Mouse (Mus musculus): ENCODE data around the gene Resf1. TPM values are rescaled to one million over a fixed set of nuclear protein-coding genes. Genes with fewer than 3 reads are reported as not detected.
A peak's percentile ranks its signal among the peaks of the same experiment; 100 is the strongest.
"Not testable (repeated sequence)": the region's sequence is repeated elsewhere in the genome, so short reads cannot be mapped to it uniquely, and the experiment has no call there.

Gene Resf1
- polyA plus RNA-seq (2016; fragmentation: Nextera tagmentation; extraction: Ambion mirVana), result 50.8 and 55.2 TPM in 2 replicates

- WGBS, result 4% methylated on average over 61 of the region's 61 CpGs
- Histone ChIP-seq H3K9me3 (no peaks in the 10 kb centered on the region), H3K9ac (peak within 1 kb of the TSS; percentile 95), H3K4me3 (peak within 1 kb of the TSS; percentile 83), H3K36me3 (peaks cover 18% of the 10 kb centered on the region; the same call in 1 of the 2 replicates), H3K4me2 (replicated peaks) (peak within 1 kb of the TSS; percentile 56), H3K27me3 (no peaks in the 10 kb centered on the region), H3K27ac (peak within 1 kb of the TSS; percentile 98), H3K4me1 (peaks cover 13% of the 10 kb centered on the region)
- peak; percentile 100 for ATAC-seq (ENCODE audit: insufficient number of reproducible peaks, insufficient read depth, low FRiP score, low TSS enrichment)
Measured at GRCm38 (mm10) chr6:149308956-149309932, at the start of gene Resf1. TSS of gene Resf1 (plus strand) at chr6:149309414.

GRCm38 (mm10) chr6:149260801-149261239, 48.4 kb upstream of the Resf1 start:
- ATAC-seq (ENCODE audit: insufficient number of reproducible peaks, insufficient read depth, low FRiP score, low TSS enrichment), result no peak
- 74% methylated on average over 3 of the region's 3 CpGs for WGBS
- Histone ChIP-seq H3K4me1 (no peaks in the 10 kb centered on the region), H3K4me3 (no peak overlapping the region), H3K27ac (no peak overlapping the region), H3K9ac (no peak overlapping the region), H3K4me2 (replicated peaks) (no peak overlapping the region), H3K9me3 (no peaks in the 10 kb centered on the region), H3K27me3 (no peaks in the 10 kb centered on the region), H3K36me3 (no peaks in the 10 kb centered on the region)

DNA sequence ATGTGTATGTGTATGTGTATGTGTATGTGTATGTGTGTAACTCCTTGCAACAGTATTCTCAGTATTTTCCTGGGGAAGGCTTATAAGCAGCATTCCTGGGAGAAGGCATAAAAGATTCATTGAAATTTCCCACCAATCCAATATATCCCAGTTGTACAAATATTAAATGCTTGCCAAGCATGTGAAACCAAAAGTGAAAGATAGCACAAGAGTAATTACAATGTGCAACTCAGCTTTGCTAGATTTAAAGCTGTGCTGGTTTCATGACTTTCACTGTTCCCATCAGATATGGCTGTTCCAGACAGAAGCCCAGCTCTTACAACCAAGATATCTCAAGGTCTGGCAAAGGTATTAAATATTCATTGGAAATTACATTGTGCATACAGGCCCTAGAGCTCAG, 41.3 kb upstream of the Resf1 start:
- H3K27ac ChIP-seq, result no peak overlapping the region
- no peak overlapping the region for H3K4me2 ChIP-seq (replicated peaks)
- H3K4me3 ChIP-seq, result no peak overlapping the region
- H3K27me3 ChIP-seq, result no peaks in the 10 kb centered on the region
- H3K9ac ChIP-seq, result no peak overlapping the region
- H3K4me1 ChIP-seq, result no peaks in the 10 kb centered on the region
- H3K36me3 ChIP-seq, result no peaks in the 10 kb centered on the region
- no peak for ATAC-seq (ENCODE audit: insufficient number of reproducible peaks, insufficient read depth, low FRiP score, low TSS enrichment)
- no peaks in the 10 kb centered on the region for H3K9me3 ChIP-seq

DNA sequence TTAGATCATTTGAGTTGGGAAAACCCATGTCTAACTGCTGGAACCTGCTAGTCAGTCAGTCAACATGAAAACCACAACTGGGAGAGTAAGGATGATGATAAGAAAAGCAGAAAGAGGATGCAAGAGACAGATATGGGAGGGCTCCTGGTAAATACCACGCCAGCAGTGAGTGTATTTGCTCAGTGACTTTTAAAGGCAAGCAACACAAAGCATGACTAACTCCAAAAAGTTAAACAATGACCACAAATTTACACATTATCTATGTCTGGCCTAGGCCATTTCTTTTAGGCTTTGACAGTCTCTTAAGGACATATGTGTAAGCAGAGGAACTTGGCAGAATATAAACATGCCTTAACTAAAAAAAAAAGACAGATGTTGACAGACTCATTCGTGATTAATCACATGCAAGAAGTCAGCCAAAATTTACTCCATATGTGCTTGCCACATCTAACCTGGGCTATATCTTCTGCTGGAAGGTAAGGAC, 30.9 kb upstream of the Resf1 start:
- Histone ChIP-seq H3K36me3 (no peaks in the 10 kb centered on the region), H3K9me3 (no peaks in the 10 kb centered on the region), H3K4me3 (no peak overlapping the region), H3K27ac (no peak overlapping the region), H3K27me3 (no peaks in the 10 kb centered on the region), H3K4me2 (replicated peaks) (no peak overlapping the region), H3K9ac (no peak overlapping the region), H3K4me1 (no peaks in the 10 kb centered on the region)
- WGBS, result 46% methylated on average over 2 of the region's 2 CpGs
- ATAC-seq (ENCODE audit: insufficient number of reproducible peaks, insufficient read depth, low FRiP score, low TSS enrichment), result no peak

DNA sequence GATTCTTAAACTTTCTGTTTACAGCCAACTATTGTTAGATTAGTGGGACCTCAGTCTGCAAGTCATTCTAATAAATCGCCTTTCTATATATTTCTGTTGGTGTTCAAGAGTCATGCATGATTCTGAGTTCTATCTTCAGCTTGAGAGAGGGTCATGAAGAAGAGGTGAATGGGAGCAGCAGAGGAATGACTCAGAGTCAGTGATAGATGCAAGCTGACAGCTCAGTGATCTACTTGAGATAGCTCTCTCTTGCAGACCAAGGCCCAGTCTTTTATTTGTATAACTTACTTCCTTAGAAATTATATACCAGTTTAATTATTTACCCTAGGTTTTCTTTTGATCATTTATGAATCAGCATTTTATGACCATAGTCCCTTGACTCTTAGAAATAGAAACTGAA, 30.3 kb upstream of the Resf1 start:
- Histone ChIP-seq H3K9me3 (no peaks in the 10 kb centered on the region), H3K9ac (no peak overlapping the region), H3K4me3 (no peak overlapping the region), H3K36me3 (no peaks in the 10 kb centered on the region), H3K4me2 (replicated peaks) (no peak overlapping the region), H3K4me1 (no peaks in the 10 kb centered on the region), H3K27me3 (no peaks in the 10 kb centered on the region), H3K27ac (no peak overlapping the region)
- no peak for ATAC-seq (ENCODE audit: insufficient number of reproducible peaks, insufficient read depth, low FRiP score, low TSS enrichment)
- WGBS, result 85% methylated on average over 1 of the region's 1 CpGs

- H3K4me3 ChIP-seq, result no peak overlapping the region
- no peak for ATAC-seq (ENCODE audit: insufficient number of reproducible peaks, insufficient read depth, low FRiP score, low TSS enrichment)
- H3K27me3 ChIP-seq, result no peaks in the 10 kb centered on the region
- H3K4me1 ChIP-seq, result no peaks in the 10 kb centered on the region
- H3K9me3 ChIP-seq, result no peaks in the 10 kb centered on the region
- no peak overlapping the region for H3K4me2 ChIP-seq (replicated peaks)
- H3K9ac ChIP-seq, result no peak overlapping the region
- H3K36me3 ChIP-seq, result no peaks in the 10 kb centered on the region
- no peak overlapping the region for H3K27ac ChIP-seq
Measured at GRCm38 (mm10) chr6:149280511-149280910, 28.7 kb upstream of the Resf1 start.

- H3K36me3 ChIP-seq; H3K27me3 ChIP-seq; H3K4me1 ChIP-seq; H3K4me2 ChIP-seq (replicated peaks); H3K4me3 ChIP-seq; H3K9ac ChIP-seq; H3K27ac ChIP-seq; ATAC-seq (ENCODE audit: insufficient number of reproducible peaks, insufficient read depth, low FRiP score, low TSS enrichment); H3K9me3 ChIP-seq: not testable (repeated sequence)
- 87% methylated on average over 9 of the region's 9 CpGs for WGBS
Measured at GRCm38 (mm10) chr6:149288190-149288589, 21.0 kb upstream of the Resf1 start.

DNA sequence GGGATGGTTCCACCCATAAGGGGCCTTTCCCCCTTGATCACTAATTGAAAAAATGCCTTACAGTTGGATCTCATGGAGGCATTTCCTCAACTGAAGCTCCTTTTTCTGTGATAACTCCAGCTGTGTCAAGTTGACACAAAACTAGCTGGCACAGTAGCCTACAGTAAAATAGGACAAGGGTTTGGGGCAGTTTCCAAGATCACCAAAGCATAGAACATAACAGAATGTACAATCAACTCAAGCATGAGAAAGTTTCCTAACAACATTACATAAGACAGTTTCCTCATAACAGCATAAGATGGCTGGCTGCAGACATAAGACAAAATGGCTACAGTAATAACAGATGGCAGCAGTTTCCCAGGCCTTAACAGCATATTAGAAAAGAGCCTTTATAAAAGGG, 6.0 kb upstream of the Resf1 start:
- H3K27ac ChIP-seq; ATAC-seq (ENCODE audit: insufficient number of reproducible peaks, insufficient read depth, low FRiP score, low TSS enrichment); H3K27me3 ChIP-seq; H3K4me3 ChIP-seq; H3K4me2 ChIP-seq (replicated peaks); H3K36me3 ChIP-seq; H3K4me1 ChIP-seq; H3K9me3 ChIP-seq; H3K9ac ChIP-seq: not testable (repeated sequence)

DNA sequence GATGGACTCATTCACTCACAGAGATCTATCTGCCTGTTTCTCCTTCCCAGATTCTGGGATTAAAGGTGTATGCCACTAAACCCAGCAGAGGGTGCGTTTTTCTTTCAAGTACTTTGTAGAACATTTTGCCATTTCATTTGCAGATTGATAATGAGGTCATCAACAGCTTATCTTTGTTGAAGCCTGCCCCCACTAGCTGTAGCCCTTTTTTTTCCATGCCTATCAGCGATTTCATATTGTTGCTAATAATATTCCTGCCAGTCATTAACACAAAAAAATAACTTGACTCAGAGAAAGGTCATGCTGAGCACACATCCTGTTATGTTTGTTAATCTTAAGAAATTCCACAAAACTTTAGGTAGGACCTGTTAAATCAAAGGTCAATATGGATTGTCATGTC, 2.1 kb upstream of the Resf1 start:
- H3K4me2 ChIP-seq (replicated peaks), result no peak overlapping the region

DNA sequence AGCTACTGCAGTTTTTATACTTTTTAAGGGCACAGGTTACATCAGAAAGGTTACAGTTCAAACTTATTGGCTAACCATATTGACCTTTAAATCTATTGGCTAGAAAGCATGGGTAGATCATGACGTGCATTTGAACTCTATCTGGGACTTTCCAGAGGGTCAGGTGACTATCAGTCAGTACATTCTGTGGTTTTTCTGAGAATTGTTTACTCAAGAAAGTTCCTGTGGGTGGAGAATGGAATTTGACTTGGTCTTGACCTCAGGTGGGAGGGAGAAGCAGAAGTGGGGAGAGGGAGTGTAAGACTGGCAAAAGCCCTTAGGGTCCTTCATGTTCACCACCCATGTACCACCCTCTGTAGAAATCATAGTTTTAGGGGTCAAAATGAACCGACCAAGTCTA, 1.4 kb upstream of the Resf1 start:
- H3K4me3 ChIP-seq, result no peak overlapping the region
- ATAC-seq (ENCODE audit: insufficient number of reproducible peaks, insufficient read depth, low FRiP score, low TSS enrichment), result no peak
- 75% methylated on average over 2 of the region's 2 CpGs for WGBS
- no peaks in the 10 kb centered on the region for H3K9me3 ChIP-seq
- H3K27ac ChIP-seq, result no peak overlapping the region
- no peak overlapping the region for H3K9ac ChIP-seq
- no peak overlapping the region for H3K4me2 ChIP-seq (replicated peaks)
- H3K27me3 ChIP-seq, result no peaks in the 10 kb centered on the region
- peaks cover 13% of the 10 kb centered on the region for H3K4me1 ChIP-seq
- H3K36me3 ChIP-seq, result peaks cover 16% of the 10 kb centered on the region; the same call in 1 of the 2 replicates

More for the DNA sequence above, 2.1 kb upstream of the Resf1 start:
- H3K27ac ChIP-seq, result no peak overlapping the region
- H3K9me3 ChIP-seq, result no peaks in the 10 kb centered on the region
- H3K9ac ChIP-seq, result no peak overlapping the region
- H3K36me3 ChIP-seq, result peaks cover 10% of the 10 kb centered on the region; the same call in 1 of the 2 replicates
- H3K4me3 ChIP-seq, result no peak overlapping the region
- H3K27me3 ChIP-seq, result no peaks in the 10 kb centered on the region
- 86% methylated on average over 2 of the region's 2 CpGs for WGBS
- no peak for ATAC-seq (ENCODE audit: insufficient number of reproducible peaks, insufficient read depth, low FRiP score, low TSS enrichment)
- H3K4me1 ChIP-seq, result peaks cover 13% of the 10 kb centered on the region

GRCm38 (mm10) chr6:149310226-149310625, 1.0 kb downstream of the Resf1 start:
- Histone ChIP-seq H3K36me3 (peaks cover 18% of the 10 kb centered on the region; the same call in 1 of the 2 replicates), H3K27ac (peak overlapping the region; percentile 98), H3K4me1 (peaks cover 13% of the 10 kb centered on the region), H3K4me2 (replicated peaks) (peak overlapping the region; percentile 56), H3K27me3 (no peaks in the 10 kb centered on the region), H3K9me3 (no peaks in the 10 kb centered on the region), H3K9ac (peak overlapping the region; percentile 95), H3K4me3 (peak overlapping the region; percentile 83)
- 56% methylated on average over 2 of the region's 2 CpGs for WGBS
- no peak for ATAC-seq (ENCODE audit: insufficient number of reproducible peaks, insufficient read depth, low FRiP score, low TSS enrichment)

GRCm38 (mm10) chr6:149311044-149311443, 1.8 kb downstream of the Resf1 start:
- H3K4me1 ChIP-seq, result peaks cover 13% of the 10 kb centered on the region
- peak overlapping the region; percentile 56 for H3K4me2 ChIP-seq (replicated peaks)
- no peak overlapping the region for H3K9ac ChIP-seq
- ATAC-seq (ENCODE audit: insufficient number of reproducible peaks, insufficient read depth, low FRiP score, low TSS enrichment), result no peak
- 92% methylated on average over 2 of the region's 2 CpGs for WGBS
- H3K27ac ChIP-seq, result no peak overlapping the region
- H3K36me3 ChIP-seq, result peaks cover 23% of the 10 kb centered on the region; the same call in 1 of the 2 replicates
- no peaks in the 10 kb centered on the region for H3K27me3 ChIP-seq
- H3K4me3 ChIP-seq, result 0 out of 2 replicates have a peak overlapping the region, but pooled peaks have one; percentile 83
- no peaks in the 10 kb centered on the region for H3K9me3 ChIP-seq

Data from embryonic facial prominence, embryonic 12.5 days (tissue).